Mouse (Mus musculus) G1E (cell line): ENCODE data around the gene Abhd4. TPM values are rescaled to one million over a fixed set of nuclear protein-coding genes. Genes with fewer than 3 reads are reported as not detected.

Source experiments
- ATAC-seq: 2 replicates; pipeline ENCODE4 v1.8.0; 2016; ENCODE audit warnings: mild to moderate bottlenecking; ENCODE audit not compliant: insufficient number of reproducible peaks, poor library complexity, low FRiP score, severe bottlenecking; ENCODE audit errors: extremely low read depth
- DNase-seq: peaks from one replicate; pipeline ENCODE4 v3.0.0; 2012; ENCODE audit warnings: low spot score
- H3K27me3 ChIP-seq: 2 replicates; pipeline ENCODE4 v1.6.1; 2012; ENCODE audit warnings: mild to moderate bottlenecking, low read length, inconsistent platforms; ENCODE audit not compliant: insufficient read depth
- H3K36me3 ChIP-seq: replicated peaks from 2 replicates; pipeline ENCODE3; 2012; ENCODE audit warnings: mild to moderate bottlenecking, inconsistent platforms
- H3K4me1 ChIP-seq: 2 replicates; pipeline ENCODE4 v1.6.1; 2012; ENCODE audit warnings: low read depth, low read length, inconsistent platforms, mixed read lengths; ENCODE audit not compliant: insufficient read depth
- H3K4me3 ChIP-seq: 2 replicates; pipeline ENCODE4 v1.5.1; 2012; ENCODE audit warnings: low read depth, mild to moderate bottlenecking, inconsistent platforms, low read length, moderate library complexity, mixed read lengths
- H3K9me3 ChIP-seq: replicated peaks from 2 replicates; pipeline ENCODE4 v1.6.1; 2012; ENCODE audit warnings: inconsistent platforms
- CTCF ChIP-seq: IDR thresholded peaks from 2 replicates; pipeline ENCODE4 v1.5.1; 2012; ENCODE audit warnings: low read depth, low read length, inconsistent platforms, mixed read lengths
- GATA1 ChIP-seq: IDR thresholded peaks from 2 replicates; pipeline ENCODE4 v1.6.1; 2012; ENCODE audit warnings: borderline replicate concordance, low read length, inconsistent platforms, mixed read lengths
- GATA2 ChIP-seq: IDR thresholded peaks from 2 replicates; pipeline ENCODE4 v1.6.1; 2012; ENCODE audit warnings: low read depth, low read length, inconsistent platforms, borderline replicate concordance
- POLR2AphosphoS5 ChIP-seq: IDR thresholded peaks from 2 replicates; pipeline ENCODE4 v1.6.1; 2012; ENCODE audit warnings: low read depth, low read length, inconsistent platforms; ENCODE audit not compliant: insufficient replicate concordance
- TAL1 ChIP-seq: conservative IDR thresholded peaks from 2 replicates; pipeline ENCODE4 v1.6.1; 2012; ENCODE audit warnings: low read depth, low read length, inconsistent platforms, mixed read lengths
- polyA plus RNA-seq: library from polyadenylated mRNA; stranded (reverse); fragments of >175 nt; gene quantifications from 2 replicates; pipeline ENCODE4 v1.2.3, GENCODE M21; 2012
- total RNA-seq, 2 experiments: library from RNA; stranded (forward) in 1 of 2; stranded (reverse) in 1 of 2; fragments of 200-1000 nt in 1 of 2; fragments of >200 nt in 1 of 2; fragmentation: Nextera tagmentation in 1 of 2; gene quantifications; 2 replicates each; pipeline ENCODE4 v1.2.3; 2014 to 2017

Abhd4 gene
- total and polyA plus RNA-seq, 3 experiments, result 8.2 to 56.5 (median 21.5) TPM

DNA sequence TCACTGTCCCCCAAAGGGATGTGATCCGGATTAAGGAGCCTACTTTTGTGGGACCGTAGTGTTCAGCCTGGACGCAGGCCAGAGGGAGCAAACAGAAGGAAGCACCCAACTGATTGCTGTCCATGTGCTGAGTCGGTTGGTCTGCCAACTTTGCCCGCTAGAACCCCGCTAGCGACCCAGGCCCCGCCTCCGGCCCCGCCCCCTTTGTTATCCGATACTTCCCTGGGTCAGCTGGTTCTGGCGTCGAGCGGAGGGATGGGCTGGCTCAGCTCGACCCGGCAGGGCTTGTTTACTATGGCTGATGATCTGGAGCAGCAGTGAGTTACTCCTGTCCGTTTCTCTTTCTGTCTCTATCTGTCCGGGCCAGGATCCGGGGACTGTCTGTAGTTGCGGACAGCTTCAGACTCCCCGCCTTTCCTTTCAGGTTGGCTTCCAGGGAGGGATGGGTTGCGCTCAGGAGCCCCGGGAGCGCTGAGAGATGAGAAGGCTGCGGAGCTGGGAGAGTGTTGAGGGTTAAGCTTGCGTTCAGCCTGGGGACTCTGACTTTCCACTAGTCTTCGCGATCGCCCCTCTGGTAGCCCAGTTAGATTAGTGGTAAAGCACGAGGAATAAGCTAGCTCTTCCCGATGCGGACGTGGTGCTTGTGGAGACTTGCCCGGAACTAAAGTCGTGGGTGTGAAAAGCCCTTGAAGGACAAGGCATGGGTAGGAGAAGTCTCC is 5.2 kb downstream of the Abhd4 start:
- DNase-seq, result peak; percentile 68
- ATAC-seq, result peak; percentile 90
- H3K9me3 ChIP-seq, result no peaks in the 10 kb centered on the region
- H3K4me3 ChIP-seq, result peak overlapping the region; percentile 68
- peaks cover 34% of the 10 kb centered on the region for H3K4me1 ChIP-seq
- TF ChIP-seq POLR2AphosphoS5 (no peak), TAL1 (no peak), GATA1 (no peak), CTCF (no peak), GATA2 (no peak)
- H3K36me3 ChIP-seq, result peaks cover 15% of the 10 kb centered on the region
- H3K27me3 ChIP-seq, result no peaks in the 10 kb centered on the region

DNA sequence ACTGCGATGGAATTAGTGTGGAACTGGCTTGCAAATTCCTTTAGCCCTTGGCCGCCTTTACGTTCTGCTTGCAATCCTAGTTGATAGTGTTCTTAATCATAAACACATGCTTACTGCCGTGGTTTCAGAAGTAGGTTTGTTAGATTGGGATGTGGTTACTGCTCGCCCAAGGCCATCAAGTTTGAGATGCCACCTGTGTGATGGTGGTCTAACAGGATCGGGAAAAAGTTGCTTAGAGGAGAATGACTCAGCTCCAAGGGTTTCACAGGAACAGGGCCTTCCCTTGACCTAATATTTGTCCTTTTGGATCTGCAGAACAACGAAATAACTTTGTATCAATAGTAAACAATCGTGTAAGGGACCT is 5.7 kb downstream of the Abhd4 start:
- peaks cover 30% of the 10 kb centered on the region for H3K4me1 ChIP-seq
- no peaks in the 10 kb centered on the region for H3K9me3 ChIP-seq
- no peaks in the 10 kb centered on the region for H3K27me3 ChIP-seq
- no peak for TF ChIP-seq GATA2
- TF ChIP-seq CTCF, result no peak
- TF ChIP-seq POLR2AphosphoS5, result no peak
- TF ChIP-seq TAL1, result no peak
- TF ChIP-seq GATA1, result no peak
- peaks cover 18% of the 10 kb centered on the region for H3K36me3 ChIP-seq
- H3K4me3 ChIP-seq, result peak overlapping the region; percentile 68; the same call in 1 of the 2 replicates
- ATAC-seq (no peak), DNase-seq (no peak)

DNA sequence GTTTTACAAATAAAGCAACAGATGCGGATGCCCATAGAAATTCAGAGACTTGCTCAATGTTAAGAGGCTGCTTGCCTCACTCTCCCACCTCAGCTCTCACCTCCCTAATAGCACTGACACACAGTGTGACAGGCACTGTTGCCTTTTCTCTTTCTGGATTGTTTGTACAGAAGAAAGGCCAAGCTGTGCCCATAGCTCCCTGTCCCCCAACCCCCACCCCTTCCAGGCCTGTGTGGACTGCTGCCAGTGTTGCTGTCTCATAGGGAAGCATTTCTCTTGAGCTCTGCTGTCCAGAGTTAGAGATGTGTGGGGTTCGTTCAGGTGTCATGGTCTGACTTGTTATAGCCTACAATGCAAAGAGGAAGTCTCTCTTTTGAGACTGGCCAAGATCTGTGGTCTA is 6.2 kb downstream of the Abhd4 start:
- ATAC-seq (no peak), DNase-seq (no peak)
- H3K4me1 ChIP-seq, result peaks cover 25% of the 10 kb centered on the region
- no peaks in the 10 kb centered on the region for H3K9me3 ChIP-seq
- TF ChIP-seq GATA1 (no peak), POLR2AphosphoS5 (no peak), GATA2 (no peak), CTCF (no peak), TAL1 (no peak)
- no peak overlapping the region for H3K4me3 ChIP-seq
- H3K27me3 ChIP-seq, result no peaks in the 10 kb centered on the region
- H3K36me3 ChIP-seq, result peaks cover 20% of the 10 kb centered on the region

DNA sequence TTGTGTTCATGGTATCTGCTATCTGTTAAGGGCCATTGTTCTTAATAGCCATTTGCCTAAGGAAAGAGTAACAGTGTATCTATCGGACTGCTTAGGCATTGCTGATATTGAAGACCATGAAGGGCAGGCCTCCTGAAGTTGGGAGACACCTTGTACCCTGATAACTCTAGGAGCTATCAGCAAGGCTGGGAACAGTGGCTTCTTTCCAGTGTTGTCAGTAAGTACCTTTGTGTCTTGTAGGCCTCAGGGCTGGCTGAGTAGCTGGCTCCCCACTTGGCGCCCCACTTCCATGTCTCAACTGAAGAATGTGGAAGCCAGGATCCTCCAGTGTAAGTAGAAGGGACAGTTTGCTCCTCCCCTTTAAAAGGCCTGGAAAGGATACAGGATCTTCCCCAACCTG is 7.4 kb downstream of the Abhd4 start:
- Histone ChIP-seq H3K4me3 (no peak overlapping the region), H3K27me3 (no peaks in the 10 kb centered on the region), H3K9me3 (no peaks in the 10 kb centered on the region), H3K4me1 (peaks cover 25% of the 10 kb centered on the region), H3K36me3 (peaks cover 27% of the 10 kb centered on the region)
- TF ChIP-seq POLR2AphosphoS5 (no peak), GATA1 (no peak), TAL1 (no peak), CTCF (no peak), GATA2 (no peak)
- DNase-seq (no peak), ATAC-seq (no peak)

DNA sequence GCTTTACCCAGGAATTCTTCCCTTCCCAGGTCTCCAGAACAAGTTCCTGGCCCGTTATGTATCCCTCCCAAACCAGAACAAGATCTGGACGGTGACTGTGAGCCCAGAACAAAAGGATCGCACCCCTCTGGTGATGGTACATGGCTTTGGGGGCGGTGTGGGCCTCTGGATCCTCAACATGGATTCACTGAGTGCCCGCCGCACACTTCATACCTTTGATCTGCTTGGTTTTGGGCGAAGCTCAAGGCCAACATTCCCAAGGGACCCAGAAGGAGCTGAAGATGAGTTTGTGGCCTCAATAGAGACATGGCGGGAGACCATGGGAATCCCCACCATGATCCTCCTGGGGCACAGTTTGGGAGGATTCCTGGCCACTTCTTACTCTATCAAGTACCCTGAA is 8.6 kb downstream of the Abhd4 start:
- Histone ChIP-seq H3K4me1 (peaks cover 25% of the 10 kb centered on the region), H3K4me3 (no peak overlapping the region), H3K9me3 (no peaks in the 10 kb centered on the region), H3K27me3 (no peaks in the 10 kb centered on the region), H3K36me3 (peaks cover 36% of the 10 kb centered on the region)
- ATAC-seq (no peak), DNase-seq (no peak)
- TF ChIP-seq TAL1 (no peak), GATA1 (no peak), POLR2AphosphoS5 (no peak), CTCF (no peak), GATA2 (no peak)

DNA sequence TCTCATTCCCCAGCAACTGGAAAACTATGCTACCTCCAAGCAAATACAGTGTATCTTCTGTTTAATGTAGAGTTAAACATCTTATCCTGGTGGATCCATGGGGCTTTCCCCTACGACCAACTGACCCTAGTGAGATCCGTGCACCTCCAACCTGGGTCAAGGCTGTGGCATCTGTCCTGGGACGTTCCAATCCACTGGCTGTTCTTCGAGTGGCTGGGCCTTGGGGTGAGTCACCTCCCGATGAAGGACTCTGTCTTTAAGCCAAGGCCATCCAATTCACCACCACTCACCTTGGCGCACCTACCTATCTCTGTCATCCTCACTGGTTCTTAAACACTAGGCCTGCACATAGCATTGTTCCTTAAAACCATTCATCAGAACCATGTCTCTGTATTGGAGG is 9.1 kb downstream of the Abhd4 start:
- no peaks in the 10 kb centered on the region for H3K9me3 ChIP-seq
- H3K4me3 ChIP-seq, result no peak overlapping the region
- no peaks in the 10 kb centered on the region for H3K27me3 ChIP-seq
- peaks cover 25% of the 10 kb centered on the region for H3K4me1 ChIP-seq
- no peak for DNase-seq
- no peak for ATAC-seq
- H3K36me3 ChIP-seq, result peaks cover 40% of the 10 kb centered on the region
- TF ChIP-seq TAL1 (no peak), GATA1 (no peak), CTCF (no peak), POLR2AphosphoS5 (no peak), GATA2 (no peak)
